Mouse (Mus musculus) bone marrow macrophage, adult 2 months (primary cell): ENCODE measurements at regions not wholly inside any gene's neighbourhood (a gene's known extent, or its start where the extent isn't known, plus 50 kb on each side); places are given as distances from the start of the nearest gene placed in this dataset.

Source experiments
- CTCF ChIP-seq: IDR thresholded peaks from 2 replicates; pipeline ENCODE4 v1.5.1; 2012; ENCODE audit warnings: low read depth, mild to moderate bottlenecking, low read length, moderate library complexity
- POLR2A ChIP-seq: IDR thresholded peaks from 2 replicates; pipeline ENCODE4 v1.6.1; 2012; ENCODE audit warnings: mild to moderate bottlenecking, low read depth, low read length, borderline replicate concordance

DNA sequence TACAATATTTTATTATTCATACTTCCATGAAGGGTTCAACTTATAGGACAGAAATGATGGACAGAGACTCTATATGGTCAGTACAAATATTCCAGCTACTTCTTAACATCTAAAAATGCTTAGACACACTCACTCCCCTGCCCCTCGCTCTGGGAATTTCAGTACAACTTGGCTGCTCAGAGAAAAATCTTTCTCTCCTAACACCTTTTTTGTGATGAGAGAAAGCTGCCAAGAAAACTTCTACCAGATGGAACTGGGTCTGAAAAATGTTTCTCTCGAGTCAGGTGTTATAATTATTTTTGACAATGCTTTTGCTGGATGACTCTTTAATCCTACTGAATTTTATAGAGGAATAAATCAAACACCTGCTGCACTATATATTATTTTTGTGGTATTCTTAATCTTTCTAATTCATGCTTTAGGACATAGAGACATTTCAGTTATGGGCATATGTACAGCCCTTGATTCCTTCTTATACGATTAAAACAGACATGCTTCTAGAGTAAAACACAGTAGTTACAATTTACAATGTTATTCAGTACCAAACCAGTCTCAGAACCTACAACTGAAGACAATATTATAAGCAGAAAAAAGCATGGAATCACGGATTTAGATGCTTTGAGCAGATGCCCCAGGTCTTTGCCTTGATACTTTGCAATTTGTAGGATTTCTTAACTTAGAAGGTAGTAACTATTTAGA, 2681.0 kb downstream of the 9330182O14Rik start:
- TF ChIP-seq CTCF (no peak), POLR2A (no peak)
